19 mouse cellular contexts compared by ENCODE assay signal in the genomic region with DNA sequence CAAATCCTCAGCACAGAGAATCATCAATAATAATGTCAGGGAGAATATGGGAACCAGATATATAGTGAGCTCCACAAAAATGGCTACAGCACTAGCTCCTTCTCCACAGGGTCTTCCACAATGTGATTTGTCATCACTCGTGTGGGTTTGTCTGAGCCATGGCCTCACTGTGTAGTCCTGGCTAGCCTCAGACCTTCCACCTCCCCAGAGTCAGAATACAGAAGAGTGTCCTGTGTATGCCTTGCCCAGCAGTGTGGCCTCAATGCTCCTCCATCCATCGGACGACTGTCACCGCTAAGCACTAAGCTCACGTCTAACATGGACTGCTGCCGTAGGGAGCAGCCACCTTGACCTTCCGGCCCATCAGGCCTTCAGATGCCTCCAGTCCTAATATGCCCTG.
DNase-seq lines count a peak whose midpoint lies in the region; ATAC-seq lines count a peak whose summit lies in the region.
"Had no signal": no experiment of that assay in that cellular context is flagged by ENCODE, and none has a peak within 500 bp of the region (broad histone marks: within the 10 kb centered on the region; RNA-seq: fewer than 3 reads in every experiment).

No protein-coding gene starts in this region.

- no peak overlapping the region for H3K27ac ChIP-seq in embryonic facial prominence, embryonic 13.5 days
- H3K27ac ChIP-seq in embryonic facial prominence, embryonic 10.5 days (replicated peaks) = no peak overlapping the region
- H3K27ac ChIP-seq in hindbrain, embryonic 15.5 days (replicated peaks) = no peak overlapping the region
- no peak overlapping the region for H3K27ac ChIP-seq in hindbrain, embryonic 12.5 days

- H3K9me3 ChIP-seq in embryonic facial prominence, embryonic 13.5 days = no peaks in the 10 kb centered on the region
- H3K9me3 ChIP-seq in embryonic facial prominence, embryonic 10.5 days = no peaks in the 10 kb centered on the region
- no peaks in the 10 kb centered on the region for H3K9me3 ChIP-seq in hindbrain, embryonic 15.5 days
- H3K9me3 ChIP-seq in hindbrain, embryonic 12.5 days (replicated peaks) = no peaks in the 10 kb centered on the region

- no peaks in the 10 kb centered on the region for H3K4me1 ChIP-seq in embryonic facial prominence, embryonic 13.5 days
- 0 out of 2 replicates have a peak, but pooled peaks cover 5% of the 10 kb centered on the region for H3K4me1 ChIP-seq in embryonic facial prominence, embryonic 10.5 days
- peaks cover 7% of the 10 kb centered on the region; the same call in 1 of the 2 replicates for H3K4me1 ChIP-seq in hindbrain, embryonic 15.5 days (replicated peaks)
- H3K4me1 ChIP-seq in hindbrain, embryonic 12.5 days = no peaks in the 10 kb centered on the region

- H3K4me2 ChIP-seq in embryonic facial prominence, embryonic 13.5 days = no peak overlapping the region
- H3K4me2 ChIP-seq in hindbrain, embryonic 15.5 days = no peak overlapping the region
- no peak overlapping the region for H3K4me2 ChIP-seq in hindbrain, embryonic 12.5 days (replicated peaks)

- H3K36me3 ChIP-seq in embryonic facial prominence, embryonic 13.5 days = no peaks in the 10 kb centered on the region
- H3K36me3 ChIP-seq in embryonic facial prominence, embryonic 10.5 days (replicated peaks) = no peaks in the 10 kb centered on the region
- no peaks in the 10 kb centered on the region for H3K36me3 ChIP-seq in hindbrain, embryonic 15.5 days
- no peaks in the 10 kb centered on the region for H3K36me3 ChIP-seq in hindbrain, embryonic 12.5 days
- H3K36me3 ChIP-seq: G1E had no signal

- no peak for DNase-seq in embryonic facial prominence, embryonic 10.5 days (ENCODE audit: low spot score)
- DNase-seq: adrenal gland, adult 2 months; adrenal gland, adult 8-10 months; adrenal gland, postnatal 10 days; adrenal gland, postnatal 14 days; adrenal gland, postnatal 25 days; adrenal gland, postnatal 36 days; B cell, adult 2 months; cerebellum, adult 11 months; cerebellum, adult 11-12 months; cerebellum, adult 18-20 months had no signal

- H3K4me3 ChIP-seq in embryonic facial prominence, embryonic 13.5 days = no peak overlapping the region
- H3K4me3 ChIP-seq in embryonic facial prominence, embryonic 10.5 days = no peak overlapping the region
- H3K4me3 ChIP-seq in hindbrain, embryonic 15.5 days = no peak overlapping the region
- H3K4me3 ChIP-seq in hindbrain, embryonic 12.5 days = no peak overlapping the region

- WGBS in embryonic facial prominence, embryonic 13.5 days = 93% methylated on average over 7 of the region's 7 CpGs
- WGBS in embryonic facial prominence, embryonic 10.5 days = 91% methylated on average over 7 of the region's 7 CpGs
- 91% methylated on average over 7 of the region's 7 CpGs for whole genome bisulfite sequencing in hindbrain, embryonic 15.5 days
- WGBS in hindbrain, embryonic 12.5 days = 97% methylated on average over 7 of the region's 7 CpGs

- no peaks in the 10 kb centered on the region for H3K27me3 ChIP-seq in embryonic facial prominence, embryonic 13.5 days
- no peaks in the 10 kb centered on the region for H3K27me3 ChIP-seq in embryonic facial prominence, embryonic 10.5 days (replicated peaks; ENCODE audit: low read depth, poor library complexity, severe bottlenecking)
- H3K27me3 ChIP-seq in hindbrain, embryonic 15.5 days = no peaks in the 10 kb centered on the region
- no peaks in the 10 kb centered on the region for H3K27me3 ChIP-seq in hindbrain, embryonic 12.5 days
- H3K27me3 ChIP-seq: CH12.LX, Patski had no signal

- no peak overlapping the region for H3K9ac ChIP-seq in embryonic facial prominence, embryonic 13.5 days
- no peak overlapping the region for H3K9ac ChIP-seq in hindbrain, embryonic 15.5 days
- no peak overlapping the region for H3K9ac ChIP-seq in hindbrain, embryonic 12.5 days

- ATAC-seq in embryonic facial prominence, embryonic 13.5 days (ENCODE audit: insufficient number of reproducible peaks, insufficient read depth, low FRiP score, low TSS enrichment, low read depth) = peak; percentile 56; the same call in 1 of the 2 replicates
- ATAC-seq in hindbrain, embryonic 15.5 days (ENCODE audit: low FRiP score, low read depth) = 0 out of 2 replicates have a peak, but pooled peaks have one; percentile 54
- no peak for ATAC-seq in hindbrain, embryonic 12.5 days (ENCODE audit: low FRiP score)
- ATAC-seq: activated CD4-positive, CD25-positive, alpha-beta regulatory T cell, adult 4 months; CD4-positive, CD25-positive, alpha-beta regulatory T cell, adult 4 months; Patski had no signal
